Mouse (Mus musculus) lung, embryonic 16.5 days (tissue): ENCODE data around the gene C330021F23Rik. TPM values are rescaled to one million over a fixed set of nuclear protein-coding genes. Genes with fewer than 3 reads are reported as not detected.

Source experiments
- ATAC-seq: fragments of 200-750 bp; cut with Nextera tagmentation; 2 replicates; pipeline ENCODE4 v1.8.0; 2017; ENCODE audit warnings: low read depth, mild to moderate bottlenecking, moderate library complexity
- H3K27ac ChIP-seq: fragments of 300-500 bp; sonication (generic); 2 replicates; pipeline ENCODE4 v1.5.1; 2014; ENCODE audit warnings: mild to moderate bottlenecking, control low read depth, low read length
- H3K27me3 ChIP-seq: fragments of 300-500 bp; sonication (generic); 2 replicates; pipeline ENCODE4 v1.6.1; 2014; ENCODE audit warnings: low read depth, low read length, mixed read lengths; ENCODE audit not compliant: control insufficient read depth, insufficient read depth
- H3K36me3 ChIP-seq: fragments of 300-500 bp; sonication (generic); 2 replicates; pipeline ENCODE4 v1.6.1; 2014; ENCODE audit warnings: low read length; ENCODE audit not compliant: control insufficient read depth, insufficient read depth
- H3K4me1 ChIP-seq: fragments of 300-500 bp; sonication (generic); replicated peaks from 2 replicates; pipeline ENCODE4 v1.6.1; 2014; ENCODE audit warnings: low read length, mixed read lengths; ENCODE audit not compliant: control insufficient read depth, insufficient read depth
- H3K4me2 ChIP-seq: fragments of 300-500 bp; sonication (generic); 2 replicates; pipeline ENCODE4 v1.6.1; 2014; ENCODE audit warnings: low read depth, low read length, control low read depth
- H3K4me3 ChIP-seq: fragments of 300-500 bp; sonication (generic); 2 replicates; pipeline ENCODE4 v1.5.1; 2014; ENCODE audit warnings: mild to moderate bottlenecking, low read length, control low read depth
- H3K9ac ChIP-seq: fragments of 300-500 bp; sonication (generic); 2 replicates; pipeline ENCODE4 v1.6.1; 2014; ENCODE audit warnings: low read length, control low read depth
- H3K9me3 ChIP-seq: fragments of 300-500 bp; sonication (generic); 2 replicates; pipeline ENCODE4 v1.6.1; 2016; ENCODE audit warnings: low read length; ENCODE audit not compliant: control insufficient read depth
- WGBS: fragments of 180-500 bp; shearing (Covaris S2); extraction: QIAGEN DNeasy Blood & Tissue Kit; methylation state at CpG from one replicate; pipeline ENCODE4 v1.1.7; 2014; 5-methylcytosine and 5-hydroxymethylcytosine counted together
- polyA plus RNA-seq: library from polyadenylated mRNA; unstranded; fragments of >200 nt; fragmentation: Nextera tagmentation; extraction: Ambion mirVana; gene quantifications from 2 replicates; pipeline ENCODE4 v1.2.1, GENCODE M21; 2015

C330021F23Rik gene
- polyA plus RNA-seq, 1 experiment from 2014 or later = 1.1 TPM

DNA sequence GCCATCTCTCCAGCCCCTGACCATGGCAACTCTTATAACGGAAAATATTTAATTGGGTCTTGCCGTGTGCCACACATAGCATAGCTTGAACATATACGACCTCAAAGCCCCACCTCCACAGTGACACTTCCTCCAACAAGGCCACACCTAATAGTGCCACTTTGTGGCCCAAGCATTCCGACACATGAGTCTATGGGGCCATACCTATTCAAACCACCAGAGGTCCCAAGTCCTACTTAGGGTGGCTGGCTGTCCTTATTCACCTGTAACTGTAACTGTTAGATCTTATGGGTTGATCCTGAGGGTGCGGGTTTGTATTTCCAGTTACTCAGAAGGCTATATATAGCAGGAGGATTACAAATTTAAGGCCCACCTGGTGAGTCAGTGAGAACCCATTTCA lies 60.2 kb downstream of the C330021F23Rik start:
- WGBS = 22% methylated on average over 5 of the region's 5 CpGs
- no peak overlapping the region for H3K27ac ChIP-seq
- H3K9ac ChIP-seq = no peak overlapping the region
- H3K9me3 ChIP-seq = no peaks in the 10 kb centered on the region
- ATAC-seq = no peak
- H3K36me3 ChIP-seq = no peaks in the 10 kb centered on the region
- no peak overlapping the region for H3K4me2 ChIP-seq
- no peak overlapping the region for H3K4me3 ChIP-seq
- H3K27me3 ChIP-seq = peaks cover 2% of the 10 kb centered on the region; the same call in 1 of the 2 replicates
- H3K4me1 ChIP-seq = peaks cover 7% of the 10 kb centered on the region; the same call in 1 of the 2 replicates

DNA sequence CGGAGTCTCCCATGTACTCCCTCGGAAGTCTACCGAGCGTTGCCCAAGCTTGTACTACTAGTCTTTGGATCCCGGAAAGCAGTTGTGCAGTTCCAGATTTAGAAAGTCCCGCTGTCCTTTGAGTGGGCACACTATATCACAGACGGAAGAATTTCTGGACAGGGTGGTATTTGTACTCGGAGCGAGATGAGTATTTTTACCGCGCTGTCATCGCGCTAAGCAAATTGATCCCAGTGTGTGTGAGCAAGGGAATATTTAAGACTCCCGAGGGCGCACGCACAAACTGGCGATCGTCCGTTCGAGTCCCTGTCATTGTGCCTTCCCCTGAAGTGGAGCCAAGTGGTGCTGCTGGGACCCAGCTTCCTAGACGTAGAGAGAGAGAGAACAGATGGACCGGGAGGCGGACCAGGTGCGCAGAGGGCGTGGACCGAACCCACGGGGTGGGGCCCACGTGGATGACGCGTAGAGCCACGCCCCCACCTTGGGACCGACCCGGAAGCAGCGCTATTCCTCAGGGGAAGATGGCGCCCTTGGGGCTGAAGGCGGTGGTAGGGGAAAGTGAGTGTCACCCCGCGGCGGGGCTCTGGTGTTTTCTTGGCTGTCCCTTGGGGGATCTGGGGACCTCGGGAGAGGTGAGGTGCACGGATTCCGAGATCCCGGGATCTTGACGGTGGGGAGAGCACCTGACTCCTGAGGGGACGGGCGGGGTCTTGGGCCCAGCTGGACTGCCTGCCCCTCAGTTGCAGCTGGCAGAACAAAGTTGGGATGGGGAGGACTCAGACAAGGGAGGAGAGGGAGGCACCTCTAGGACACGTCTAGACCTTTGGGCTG lies 63.1 kb downstream of the C330021F23Rik start, which contains the start of gene Stxbp2:
TSS of gene Stxbp2 (plus strand) at position 309 of the 831 bp plus-strand sequence.
- Histone ChIP-seq H3K4me1 (peaks cover 7% of the 10 kb centered on the region; the same call in 1 of the 2 replicates), H3K4me2 (peak within 1 kb of the TSS; percentile 85), H3K4me3 (peak within 1 kb of the TSS; percentile 73), H3K27me3 (peaks cover 2% of the 10 kb centered on the region; the same call in 1 of the 2 replicates), H3K9me3 (no peaks in the 10 kb centered on the region), H3K36me3 (peaks cover 6% of the 10 kb centered on the region), H3K9ac (peak within 1 kb of the TSS; percentile 71), H3K27ac (peak within 1 kb of the TSS; percentile 17)
- 4% methylated on average over 47 of the region's 47 CpGs for WGBS
- peak; percentile 92 for ATAC-seq

DNA sequence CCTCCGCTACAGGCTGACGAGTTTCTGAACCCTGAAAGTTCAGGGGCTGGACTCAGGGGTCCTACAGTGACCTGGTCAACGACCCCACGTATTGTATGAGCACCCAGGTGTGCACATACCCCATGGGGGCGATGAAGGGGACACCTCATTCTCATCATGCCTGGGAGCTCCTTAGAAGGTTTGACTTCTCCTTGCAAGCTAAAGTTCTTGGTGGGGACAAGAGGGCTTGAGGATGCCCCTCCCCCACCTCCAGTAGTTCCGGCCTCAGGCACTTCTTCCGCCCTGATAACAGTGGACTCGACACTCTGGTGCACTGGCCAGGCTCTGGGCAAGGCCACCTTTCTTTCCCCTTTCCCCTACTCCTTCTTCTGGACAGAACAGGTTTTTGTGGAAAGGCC lies 63.7 kb downstream of the C330021F23Rik start:
- peak; percentile 60 for ATAC-seq
- Histone ChIP-seq H3K27me3 (peaks cover 2% of the 10 kb centered on the region; the same call in 1 of the 2 replicates), H3K9ac (peak overlapping the region; percentile 71), H3K4me2 (peak overlapping the region; percentile 85), H3K36me3 (peaks cover 6% of the 10 kb centered on the region), H3K4me3 (peak overlapping the region; percentile 73), H3K9me3 (no peaks in the 10 kb centered on the region), H3K27ac (peak overlapping the region; percentile 17), H3K4me1 (peaks cover 7% of the 10 kb centered on the region; the same call in 1 of the 2 replicates)
- WGBS = 8% methylated on average over 8 of the region's 8 CpGs

Other genes starting within 250 kb of the C330021F23Rik start
- gene A430078G23Rik, start 214.6 kb upstream of the C330021F23Rik start, polyA plus RNA-seq = 0.20 and 0.70 TPM in 2 replicates
- gene Arhgef18, start 175.0 kb upstream of the C330021F23Rik start, polyA plus RNA-seq = 6.9 and 7.6 TPM in 2 replicates
- gene Pex11g, start 100.3 kb upstream of the C330021F23Rik start, polyA plus RNA-seq = 9.5 and 11.1 TPM in 2 replicates
- gene Tex45, start 97.1 kb upstream of the C330021F23Rik start, polyA plus RNA-seq = not detected in 2 replicates
- gene Zfp358, start 74.9 kb upstream of the C330021F23Rik start, polyA plus RNA-seq = 39.1 and 41.8 TPM in 2 replicates
- gene Mcoln1, start 67.5 kb upstream of the C330021F23Rik start, polyA plus RNA-seq = 48.0 and 53.0 TPM in 2 replicates
- 27.3 and 30.9 TPM in 2 replicates for gene Pnpla6, start 52.6 kb upstream of the C330021F23Rik start, polyA plus RNA-seq
- 6.9 and 7.7 TPM in 2 replicates for gene Camsap3, start 19.3 kb downstream of the C330021F23Rik start, polyA plus RNA-seq
- gene Xab2, start 53.3 kb downstream of the C330021F23Rik start, polyA plus RNA-seq = 56.1 and 56.3 TPM in 2 replicates
- gene Pet100, start 53.6 kb downstream of the C330021F23Rik start, polyA plus RNA-seq = 97.8 and 111 TPM in 2 replicates
- gene Pcp2, start 57.6 kb downstream of the C330021F23Rik start, polyA plus RNA-seq = 0.10 and 0.34 TPM in 2 replicates
- gene Stxbp2, start 63.0 kb downstream of the C330021F23Rik start, polyA plus RNA-seq = 91.6 and 112 TPM in 2 replicates
- 0.18 TPM in 1 of 2 replicates, not detected in the other for gene Retn, start 87.8 kb downstream of the C330021F23Rik start, polyA plus RNA-seq
- 2.8 and 4.2 TPM in 2 replicates for gene Mcemp1, start 97.8 kb downstream of the C330021F23Rik start, polyA plus RNA-seq
- 10.0 and 10.6 TPM in 2 replicates for gene Fcor, start 104.4 kb downstream of the C330021F23Rik start, polyA plus RNA-seq
- 36.4 and 38.2 TPM in 2 replicates for gene Trappc5, start 108.3 kb downstream of the C330021F23Rik start, polyA plus RNA-seq
- 0.15 and 0.18 TPM in 2 replicates for gene Fcer2a, start 126.2 kb downstream of the C330021F23Rik start, polyA plus RNA-seq
- 0.43 and 0.62 TPM in 2 replicates for gene Clec4g, start 152.7 kb downstream of the C330021F23Rik start, polyA plus RNA-seq
- gene Cd209a, start 181.0 kb downstream of the C330021F23Rik start, polyA plus RNA-seq = 0.30 and 0.47 TPM in 2 replicates